Mouse (Mus musculus): ENCODE measurements at regions not wholly inside any gene's neighbourhood (a gene's known extent, or its start where the extent isn't known, plus 50 kb on each side); places are given as distances from the start of the nearest gene placed in this dataset.

DNA sequence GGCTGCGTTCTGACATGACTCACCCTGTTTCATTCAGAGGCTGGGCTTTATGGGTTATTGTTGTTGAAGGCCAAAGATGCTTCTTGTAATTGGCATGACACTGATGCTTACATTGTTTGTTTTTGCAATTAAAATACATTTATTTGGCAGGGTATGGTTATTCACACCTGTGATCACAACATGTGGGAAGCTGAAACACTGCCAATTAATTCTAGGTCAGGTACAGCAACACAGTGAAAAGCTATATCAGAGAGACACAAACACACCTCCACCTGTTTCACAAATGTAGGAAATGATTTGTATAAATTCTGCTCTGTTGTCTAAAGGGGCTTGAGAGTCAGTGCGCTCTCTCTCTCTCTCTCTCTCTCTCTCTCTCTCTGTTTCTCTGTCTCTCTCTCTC lies 431.2 kb downstream of the Bckdhb start:
- no peak for TF ChIP-seq CTCF (IDR thresholded peaks at IDR 0.05; ENCODE audit: borderline replicate concordance, control insufficient read depth, extremely low read depth, insufficient read depth, low read length, poor library complexity)
- no peak for TF ChIP-seq POLR2A (IDR thresholded peaks at IDR 0.05; ENCODE audit: control insufficient read depth, extremely low read depth, insufficient read depth, low read length, poor library complexity)
- WGBS = 95% methylated on average over 2 of the region's 2 CpGs
- no peaks in the 10 kb centered on the region for H3K36me3 ChIP-seq (ENCODE audit: control insufficient read depth, insufficient read depth, low read length)

DNA sequence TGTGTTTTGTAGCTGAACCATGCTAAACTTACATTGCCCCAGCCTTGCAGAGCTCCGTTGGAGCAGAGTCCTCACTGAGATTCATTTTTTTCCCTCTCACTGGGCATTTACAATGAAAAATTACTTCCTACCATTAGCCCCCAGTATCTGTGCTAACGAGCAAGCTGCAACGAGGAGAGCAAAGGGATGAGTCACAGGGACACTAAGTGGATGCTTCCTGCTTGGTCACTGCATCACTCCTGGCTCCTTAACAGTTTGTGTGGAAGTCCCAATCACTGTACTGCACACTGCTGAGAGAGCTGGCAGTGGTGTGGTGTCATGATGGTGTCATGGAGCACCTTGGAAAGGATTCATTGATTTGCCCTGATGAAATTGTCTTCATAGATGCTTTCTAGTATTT lies 434.9 kb downstream of the Bckdhb start:
- TF ChIP-seq CTCF (IDR thresholded peaks at IDR 0.05; ENCODE audit: borderline replicate concordance, control insufficient read depth, extremely low read depth, insufficient read depth, low read length, poor library complexity) (no peak), POLR2A (IDR thresholded peaks at IDR 0.05; ENCODE audit: control insufficient read depth, extremely low read depth, insufficient read depth, low read length, poor library complexity) (no peak)
- no peaks in the 10 kb centered on the region for H3K27me3 ChIP-seq (ENCODE audit: control insufficient read depth, insufficient read depth, low read length)
- WGBS = 56% methylated on average over 3 of the region's 3 CpGs
- no peak overlapping the region for H3K4me3 ChIP-seq (ENCODE audit: control insufficient read depth, insufficient read depth, low read length)
- no peaks in the 10 kb centered on the region for H3K36me3 ChIP-seq (ENCODE audit: control insufficient read depth, insufficient read depth, low read length)
- H3K27ac ChIP-seq (ENCODE audit: control insufficient read depth, insufficient read depth, low read length) = no peak overlapping the region
- DNase-seq = no peak
- H3K4me1 ChIP-seq (replicated peaks; ENCODE audit: control insufficient read depth, insufficient read depth, low read length) = no peaks in the 10 kb centered on the region

More for the DNA sequence above, 431.2 kb downstream of the Bckdhb start:
- no peak for DNase-seq
- no peaks in the 10 kb centered on the region for H3K27me3 ChIP-seq (ENCODE audit: control insufficient read depth, insufficient read depth, low read length)
- no peak overlapping the region for H3K4me3 ChIP-seq (ENCODE audit: control insufficient read depth, insufficient read depth, low read length)
- no peak overlapping the region for H3K27ac ChIP-seq (ENCODE audit: control insufficient read depth, insufficient read depth, low read length)
- no peaks in the 10 kb centered on the region for H3K4me1 ChIP-seq (replicated peaks; ENCODE audit: control insufficient read depth, insufficient read depth, low read length)

DNA sequence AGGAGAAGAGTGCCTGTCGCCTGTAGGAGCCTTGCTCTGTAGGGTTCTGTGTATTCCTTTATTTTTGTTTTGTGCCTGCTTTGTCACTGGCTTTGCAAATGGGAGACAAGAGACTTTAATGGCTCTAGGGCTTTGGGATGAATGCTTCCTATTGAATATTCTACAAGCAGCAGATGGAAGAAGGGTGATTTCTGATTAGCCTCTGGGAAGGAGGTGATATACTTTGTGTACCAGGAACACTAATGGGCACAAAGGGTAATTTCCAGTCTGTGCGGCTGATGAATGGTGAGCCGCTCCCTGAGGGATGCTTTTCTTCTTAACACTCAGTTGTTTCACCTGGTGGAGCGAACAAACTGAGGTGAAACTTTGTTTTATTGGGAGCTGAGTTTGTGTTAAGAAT lies 435.5 kb downstream of the Bckdhb start:
- H3K4me1 ChIP-seq (replicated peaks; ENCODE audit: control insufficient read depth, insufficient read depth, low read length) = no peaks in the 10 kb centered on the region
- no peak overlapping the region for H3K4me3 ChIP-seq (ENCODE audit: control insufficient read depth, insufficient read depth, low read length)
- no peaks in the 10 kb centered on the region for H3K27me3 ChIP-seq (ENCODE audit: control insufficient read depth, insufficient read depth, low read length)
- TF ChIP-seq POLR2A (IDR thresholded peaks at IDR 0.05; ENCODE audit: control insufficient read depth, extremely low read depth, insufficient read depth, low read length, poor library complexity) (no peak), CTCF (IDR thresholded peaks at IDR 0.05; ENCODE audit: borderline replicate concordance, control insufficient read depth, extremely low read depth, insufficient read depth, low read length, poor library complexity) (no peak)
- H3K27ac ChIP-seq (ENCODE audit: control insufficient read depth, insufficient read depth, low read length) = no peak overlapping the region
- 89% methylated on average over 4 of the region's 4 CpGs for WGBS
- no peak for DNase-seq
- H3K36me3 ChIP-seq (ENCODE audit: control insufficient read depth, insufficient read depth, low read length) = no peaks in the 10 kb centered on the region

DNA sequence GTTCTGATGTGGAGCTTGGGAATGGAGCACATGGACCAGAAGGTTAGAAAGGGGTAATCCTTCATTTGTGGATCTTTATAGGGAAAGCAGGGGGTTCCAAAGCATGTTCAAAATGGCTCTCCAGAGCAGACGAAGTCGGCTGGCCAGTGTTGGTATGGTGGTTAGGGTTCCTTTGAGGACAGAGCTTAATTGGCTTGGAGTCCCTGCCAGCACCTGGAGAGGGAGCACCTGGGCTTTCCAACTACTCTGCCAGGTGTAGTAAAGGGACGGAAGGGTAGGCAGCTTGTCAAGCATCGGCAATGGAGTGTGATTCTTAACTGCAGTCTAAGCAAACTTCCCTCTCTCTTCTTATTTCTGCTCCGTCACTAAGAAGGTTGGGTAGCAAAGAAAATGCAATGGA lies 438.5 kb downstream of the Bckdhb start:
- H3K27me3 ChIP-seq (ENCODE audit: control insufficient read depth, insufficient read depth, low read length) = no peaks in the 10 kb centered on the region
- TF ChIP-seq CTCF (IDR thresholded peaks at IDR 0.05; ENCODE audit: borderline replicate concordance, control insufficient read depth, extremely low read depth, insufficient read depth, low read length, poor library complexity) = no peak
- no peak for TF ChIP-seq POLR2A (IDR thresholded peaks at IDR 0.05; ENCODE audit: control insufficient read depth, extremely low read depth, insufficient read depth, low read length, poor library complexity)
- no peak overlapping the region for H3K27ac ChIP-seq (ENCODE audit: control insufficient read depth, insufficient read depth, low read length)
- H3K36me3 ChIP-seq (ENCODE audit: control insufficient read depth, insufficient read depth, low read length) = no peaks in the 10 kb centered on the region
- no peak for DNase-seq
- H3K4me1 ChIP-seq (replicated peaks; ENCODE audit: control insufficient read depth, insufficient read depth, low read length) = no peaks in the 10 kb centered on the region
- 95% methylated on average over 5 of the region's 5 CpGs for WGBS
- H3K4me3 ChIP-seq (ENCODE audit: control insufficient read depth, insufficient read depth, low read length) = no peak overlapping the region

DNA sequence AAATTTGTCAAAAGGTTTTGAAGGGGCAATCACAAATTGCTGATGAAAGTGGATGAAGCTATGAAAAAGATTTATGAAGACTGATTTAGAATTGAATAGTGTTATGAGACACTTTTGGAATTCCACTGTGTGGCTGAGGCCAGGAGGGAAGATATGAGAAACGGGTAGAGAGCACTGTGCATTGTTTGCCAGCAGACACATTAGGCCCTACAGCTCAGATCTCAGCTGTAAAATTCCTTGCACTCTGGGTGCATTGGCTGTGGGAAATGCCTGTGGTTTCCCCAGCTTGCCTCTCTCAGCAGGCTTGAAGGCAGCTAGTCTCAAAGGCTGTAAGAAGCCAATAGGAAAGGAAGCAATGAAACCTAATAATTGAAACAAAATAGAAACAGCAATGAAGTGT lies 444.3 kb downstream of the Bckdhb start:
- no peak overlapping the region for H3K4me3 ChIP-seq (ENCODE audit: control insufficient read depth, insufficient read depth, low read length)
- no peak for TF ChIP-seq CTCF (IDR thresholded peaks at IDR 0.05; ENCODE audit: borderline replicate concordance, control insufficient read depth, extremely low read depth, insufficient read depth, low read length, poor library complexity)
- no peak for TF ChIP-seq POLR2A (IDR thresholded peaks at IDR 0.05; ENCODE audit: control insufficient read depth, extremely low read depth, insufficient read depth, low read length, poor library complexity)
- no peak overlapping the region for H3K27ac ChIP-seq (ENCODE audit: control insufficient read depth, insufficient read depth, low read length)
- H3K4me1 ChIP-seq (replicated peaks; ENCODE audit: control insufficient read depth, insufficient read depth, low read length) = no peaks in the 10 kb centered on the region
- 83% methylated on average over 1 of the region's 1 CpGs for WGBS
- DNase-seq = no peak
- H3K27me3 ChIP-seq (ENCODE audit: control insufficient read depth, insufficient read depth, low read length) = no peaks in the 10 kb centered on the region
- no peaks in the 10 kb centered on the region for H3K36me3 ChIP-seq (ENCODE audit: control insufficient read depth, insufficient read depth, low read length)

DNA sequence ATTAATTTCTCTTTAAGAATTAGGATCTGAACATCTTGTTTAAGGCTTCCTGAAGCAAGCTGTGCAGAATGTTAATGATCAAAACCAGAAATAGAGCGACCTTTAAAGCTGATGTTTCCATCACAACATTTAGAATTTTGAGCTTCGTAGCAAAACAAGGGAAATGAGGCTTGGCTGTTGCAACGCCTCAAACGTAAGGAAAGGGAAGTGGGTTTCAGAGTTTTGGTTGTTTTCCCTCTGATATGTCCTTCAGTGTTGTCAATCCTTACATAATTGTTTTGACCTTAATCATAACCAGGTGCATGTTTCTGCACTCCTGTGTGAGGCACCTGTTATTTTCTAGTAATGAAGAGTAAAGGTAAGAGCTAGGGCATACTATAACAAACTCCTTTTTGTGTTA lies 445.3 kb downstream of the Bckdhb start:
- H3K27ac ChIP-seq (ENCODE audit: control insufficient read depth, insufficient read depth, low read length) = no peak overlapping the region
- H3K4me1 ChIP-seq (replicated peaks; ENCODE audit: control insufficient read depth, insufficient read depth, low read length) = no peaks in the 10 kb centered on the region
- WGBS = 15% methylated on average over 4 of the region's 4 CpGs
- H3K27me3 ChIP-seq (ENCODE audit: control insufficient read depth, insufficient read depth, low read length) = no peaks in the 10 kb centered on the region
- no peak for TF ChIP-seq CTCF (IDR thresholded peaks at IDR 0.05; ENCODE audit: borderline replicate concordance, control insufficient read depth, extremely low read depth, insufficient read depth, low read length, poor library complexity)
- no peak for TF ChIP-seq POLR2A (IDR thresholded peaks at IDR 0.05; ENCODE audit: control insufficient read depth, extremely low read depth, insufficient read depth, low read length, poor library complexity)
- no peaks in the 10 kb centered on the region for H3K36me3 ChIP-seq (ENCODE audit: control insufficient read depth, insufficient read depth, low read length)
- no peak for DNase-seq
- no peak overlapping the region for H3K4me3 ChIP-seq (ENCODE audit: control insufficient read depth, insufficient read depth, low read length)

DNA sequence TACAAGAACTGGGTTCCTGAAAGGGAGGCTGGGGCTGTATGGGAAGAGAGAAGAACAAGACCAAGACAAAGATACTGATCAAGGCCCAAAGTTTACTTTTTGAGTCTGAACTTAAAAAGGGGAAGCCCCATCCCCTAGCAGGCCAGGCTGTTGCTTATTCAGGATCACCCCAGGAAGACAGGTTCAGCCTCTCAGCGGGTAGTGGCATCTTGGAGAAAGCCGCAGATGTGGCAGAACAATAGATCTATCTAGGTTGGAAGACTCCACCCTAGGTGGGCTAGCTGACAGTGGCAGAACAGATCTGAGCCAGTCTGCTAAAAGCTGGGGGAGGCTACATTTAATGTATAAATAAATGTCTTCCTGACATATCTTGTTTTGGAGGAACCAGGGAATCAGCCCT lies 450.8 kb downstream of the Bckdhb start:
- DNase-seq = no peak
- Histone ChIP-seq H3K4me3 (ENCODE audit: control insufficient read depth, insufficient read depth, low read length) (no peak overlapping the region), H3K36me3 (ENCODE audit: control insufficient read depth, insufficient read depth, low read length) (no peaks in the 10 kb centered on the region), H3K27ac (ENCODE audit: control insufficient read depth, insufficient read depth, low read length) (no peak overlapping the region), H3K27me3 (ENCODE audit: control insufficient read depth, insufficient read depth, low read length) (no peaks in the 10 kb centered on the region), H3K4me1 (replicated peaks; ENCODE audit: control insufficient read depth, insufficient read depth, low read length) (no peaks in the 10 kb centered on the region)
- TF ChIP-seq POLR2A (IDR thresholded peaks at IDR 0.05; ENCODE audit: control insufficient read depth, extremely low read depth, insufficient read depth, low read length, poor library complexity) (no peak), CTCF (IDR thresholded peaks at IDR 0.05; ENCODE audit: borderline replicate concordance, control insufficient read depth, extremely low read depth, insufficient read depth, low read length, poor library complexity) (no peak)
- WGBS = 97% methylated on average over 2 of the region's 2 CpGs
